Mouse (Mus musculus): ENCODE measurements at regions not wholly inside any gene's neighbourhood (a gene's known extent, or its start where the extent isn't known, plus 50 kb on each side); places are given as distances from the start of the nearest gene placed in this dataset.

- no peak overlapping the region for H3K4me3 ChIP-seq (ENCODE audit: extremely low read depth, insufficient read depth, insufficient read length)
- no peak for TF ChIP-seq CTCF (IDR thresholded peaks at IDR 0.05; ENCODE audit: extremely low read depth, insufficient read depth, insufficient read length, insufficient replicate concordance)
- H3K4me1 ChIP-seq (ENCODE audit: control insufficient read depth, insufficient read depth, insufficient read length): no peaks in the 10 kb centered on the region
- 87% methylated on average over 3 of the region's 3 CpGs for WGBS
- H3K36me3 ChIP-seq (ENCODE audit: control insufficient read depth, insufficient read depth, low read length): no peaks in the 10 kb centered on the region
- no peaks in the 10 kb centered on the region for H3K27me3 ChIP-seq (ENCODE audit: control insufficient read depth, insufficient read depth, low read length)
- no peak for DNase-seq (ENCODE audit: low read depth in 1 of 2, low spot score in 2 of 2)
- H3K27ac ChIP-seq (ENCODE audit: insufficient read depth, low read length): no peak overlapping the region
Measured at GRCm38 (mm10) chr15:60566267-60566666, 287.3 kb downstream of the Fam84b start.

GRCm38 (mm10) chr15:60565017-60565416 lies 288.6 kb downstream of the Fam84b start:
- Histone ChIP-seq H3K4me1 (ENCODE audit: control insufficient read depth, insufficient read depth, insufficient read length) (no peaks in the 10 kb centered on the region), H3K4me3 (ENCODE audit: extremely low read depth, insufficient read depth, insufficient read length) (no peak overlapping the region), H3K27me3 (ENCODE audit: control insufficient read depth, insufficient read depth, low read length) (no peaks in the 10 kb centered on the region), H3K36me3 (ENCODE audit: control insufficient read depth, insufficient read depth, low read length) (no peaks in the 10 kb centered on the region), H3K27ac (ENCODE audit: insufficient read depth, low read length) (no peak overlapping the region)
- TF ChIP-seq CTCF (IDR thresholded peaks at IDR 0.05; ENCODE audit: extremely low read depth, insufficient read depth, insufficient read length, insufficient replicate concordance) (no peak), POLR2A (IDR thresholded peaks at IDR 0.05; ENCODE audit: low read depth, low read length) (no peak)
- no peak for DNase-seq (ENCODE audit: low read depth in 1 of 2, low spot score in 2 of 2)
- WGBS: 89% methylated on average over 2 of the region's 2 CpGs

DNA sequence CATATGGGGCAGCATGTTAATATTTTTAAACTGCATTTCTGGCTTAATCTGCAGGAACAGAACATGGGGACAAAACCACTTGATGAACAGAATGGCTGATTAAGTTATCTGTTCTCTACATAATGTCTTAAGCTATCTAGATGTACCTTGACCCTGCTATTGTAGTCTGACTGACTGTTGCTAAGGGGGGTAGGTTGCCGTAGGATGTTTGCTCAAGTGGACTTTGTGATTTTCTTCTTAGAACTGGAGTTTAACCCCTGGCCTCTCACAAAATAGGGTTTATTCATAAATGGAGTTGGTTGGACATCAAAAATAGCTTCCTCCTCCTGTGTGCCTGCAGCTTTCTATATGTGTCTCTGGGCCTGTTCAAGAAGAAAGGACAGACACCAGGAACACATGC lies 292.9 kb downstream of the Fam84b start:
- Histone ChIP-seq H3K4me3 (ENCODE audit: extremely low read depth, insufficient read depth, insufficient read length) (no peak overlapping the region), H3K4me1 (ENCODE audit: control insufficient read depth, insufficient read depth, insufficient read length) (no peaks in the 10 kb centered on the region), H3K27ac (ENCODE audit: insufficient read depth, low read length) (no peak overlapping the region), H3K27me3 (ENCODE audit: control insufficient read depth, insufficient read depth, low read length) (no peaks in the 10 kb centered on the region), H3K36me3 (ENCODE audit: control insufficient read depth, insufficient read depth, low read length) (no peaks in the 10 kb centered on the region)
- DNase-seq (ENCODE audit: low read depth in 1 of 2, low spot score in 2 of 2): no peak
- WGBS: 98% methylated on average over 1 of the region's 1 CpGs
- TF ChIP-seq CTCF (IDR thresholded peaks at IDR 0.05; ENCODE audit: extremely low read depth, insufficient read depth, insufficient read length, insufficient replicate concordance) (no peak), POLR2A (IDR thresholded peaks at IDR 0.05; ENCODE audit: low read depth, low read length) (no peak)

DNA sequence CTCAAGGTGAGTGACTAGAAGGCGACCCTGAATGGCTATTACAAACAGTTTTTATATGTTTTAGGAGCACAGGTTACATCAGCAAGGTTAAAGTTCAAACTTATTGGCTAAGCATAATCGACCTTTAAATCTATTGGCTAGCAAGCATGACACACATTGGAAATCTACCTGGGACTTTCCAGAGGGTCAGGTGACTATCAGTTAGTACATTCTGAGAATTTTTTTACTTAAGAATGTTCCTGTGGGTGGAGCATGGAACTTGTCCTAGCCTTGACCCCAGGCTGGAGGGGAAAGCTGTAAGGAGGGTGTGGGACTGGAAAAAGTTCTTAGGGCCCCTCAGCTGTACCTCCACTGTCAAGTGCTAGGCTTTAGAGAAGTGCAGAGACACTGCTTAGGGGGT lies 297.9 kb downstream of the Fam84b start:
- Histone ChIP-seq H3K27ac (ENCODE audit: insufficient read depth, low read length) (no peak overlapping the region), H3K36me3 (ENCODE audit: control insufficient read depth, insufficient read depth, low read length) (no peaks in the 10 kb centered on the region), H3K27me3 (ENCODE audit: control insufficient read depth, insufficient read depth, low read length) (no peaks in the 10 kb centered on the region), H3K4me3 (ENCODE audit: extremely low read depth, insufficient read depth, insufficient read length) (no peak overlapping the region), H3K4me1 (ENCODE audit: control insufficient read depth, insufficient read depth, insufficient read length) (no peaks in the 10 kb centered on the region)
- no peak for DNase-seq (ENCODE audit: low read depth in 1 of 2, low spot score in 2 of 2)
- no peak for TF ChIP-seq CTCF (IDR thresholded peaks at IDR 0.05; ENCODE audit: extremely low read depth, insufficient read depth, insufficient read length, insufficient replicate concordance)
- TF ChIP-seq POLR2A (IDR thresholded peaks at IDR 0.05; ENCODE audit: low read depth, low read length): no peak
- WGBS: 85% methylated on average over 2 of the region's 2 CpGs

GRCm38 (mm10) chr15:60554587-60554986 lies 299.0 kb downstream of the Fam84b start:
- H3K27ac ChIP-seq (ENCODE audit: insufficient read depth, low read length): no peak overlapping the region
- H3K36me3 ChIP-seq (ENCODE audit: control insufficient read depth, insufficient read depth, low read length): no peaks in the 10 kb centered on the region
- WGBS: 68% methylated on average over 1 of the region's 1 CpGs
- H3K4me1 ChIP-seq (ENCODE audit: control insufficient read depth, insufficient read depth, insufficient read length): no peaks in the 10 kb centered on the region
- TF ChIP-seq CTCF (IDR thresholded peaks at IDR 0.05; ENCODE audit: extremely low read depth, insufficient read depth, insufficient read length, insufficient replicate concordance) (no peak), POLR2A (IDR thresholded peaks at IDR 0.05; ENCODE audit: low read depth, low read length) (no peak)
- H3K27me3 ChIP-seq (ENCODE audit: control insufficient read depth, insufficient read depth, low read length): no peaks in the 10 kb centered on the region
- no peak for DNase-seq (ENCODE audit: low read depth in 1 of 2, low spot score in 2 of 2)
- H3K4me3 ChIP-seq (ENCODE audit: extremely low read depth, insufficient read depth, insufficient read length): no peak overlapping the region

- Histone ChIP-seq H3K27me3 (ENCODE audit: control insufficient read depth, insufficient read depth, low read length) (no peaks in the 10 kb centered on the region), H3K4me1 (ENCODE audit: control insufficient read depth, insufficient read depth, insufficient read length) (no peaks in the 10 kb centered on the region), H3K27ac (ENCODE audit: insufficient read depth, low read length) (no peak overlapping the region), H3K36me3 (ENCODE audit: control insufficient read depth, insufficient read depth, low read length) (no peaks in the 10 kb centered on the region), H3K4me3 (ENCODE audit: extremely low read depth, insufficient read depth, insufficient read length) (no peak overlapping the region)
- no peak for DNase-seq (ENCODE audit: low read depth in 1 of 2, low spot score in 2 of 2)
- TF ChIP-seq POLR2A (IDR thresholded peaks at IDR 0.05; ENCODE audit: low read depth, low read length) (no peak), CTCF (IDR thresholded peaks at IDR 0.05; ENCODE audit: extremely low read depth, insufficient read depth, insufficient read length, insufficient replicate concordance) (no peak)
- WGBS: 81% methylated on average over 7 of the region's 7 CpGs
Measured at GRCm38 (mm10) chr15:60548045-60548444, 305.5 kb downstream of the Fam84b start.

- no peak for DNase-seq (ENCODE audit: low read depth in 1 of 2, low spot score in 2 of 2)
- H3K36me3 ChIP-seq (ENCODE audit: control insufficient read depth, insufficient read depth, low read length): no peaks in the 10 kb centered on the region
Measured at GRCm38 (mm10) chr15:60537191-60537590, 316.4 kb downstream of the Fam84b start.

More at GRCm38 (mm10) chr15:60537191-60537590, 316.4 kb downstream of the Fam84b start:
- Histone ChIP-seq H3K27ac (ENCODE audit: insufficient read depth, low read length) (no peak overlapping the region), H3K4me1 (ENCODE audit: control insufficient read depth, insufficient read depth, insufficient read length) (no peaks in the 10 kb centered on the region), H3K27me3 (ENCODE audit: control insufficient read depth, insufficient read depth, low read length) (no peaks in the 10 kb centered on the region), H3K4me3 (ENCODE audit: extremely low read depth, insufficient read depth, insufficient read length) (no peak overlapping the region)
- TF ChIP-seq POLR2A (IDR thresholded peaks at IDR 0.05; ENCODE audit: low read depth, low read length) (no peak), CTCF (IDR thresholded peaks at IDR 0.05; ENCODE audit: extremely low read depth, insufficient read depth, insufficient read length, insufficient replicate concordance) (no peak)
- WGBS: 81% methylated on average over 4 of the region's 4 CpGs

Data from spleen, adult 2 months (tissue).